ENCODE assay signal across 31 mouse cellular contexts in the genomic region with DNA sequence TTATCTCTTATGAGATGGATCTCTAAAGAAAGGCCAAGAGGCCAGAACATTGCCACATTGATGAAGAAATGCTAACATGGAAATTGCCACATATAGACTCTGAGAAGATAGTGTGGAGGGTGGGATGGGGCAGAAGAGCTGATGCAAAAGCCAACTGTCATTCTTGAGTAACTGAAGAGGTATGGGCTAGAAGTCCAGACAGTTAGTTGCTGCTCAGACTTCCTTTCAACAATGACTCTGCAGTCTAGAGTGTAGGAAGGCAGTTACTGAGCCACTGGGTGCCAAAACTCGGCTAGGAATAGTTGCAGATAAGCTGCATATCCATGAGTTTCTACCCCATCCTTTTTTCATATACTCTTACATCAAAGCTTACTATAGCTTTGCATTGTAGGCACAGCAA.
DNase-seq lines count a peak whose midpoint lies in the region; ATAC-seq and TF ChIP-seq lines count a peak whose summit lies in the region.
"Had no signal": no experiment of that assay in that cellular context is flagged by ENCODE, and none has a peak within 500 bp of the region (broad histone marks: within the 10 kb centered on the region; RNA-seq: fewer than 3 reads in every experiment).

No protein-coding gene starts in this region.

- no peak for TF ChIP-seq POLR2A in lung, adult 2 months (IDR thresholded peaks at IDR 0.05; ENCODE audit: borderline replicate concordance, extremely low read depth, low read depth, low read length)

- H3K4me3 ChIP-seq in lung, adult 2 months (replicated peaks; ENCODE audit: extremely low read depth, low read depth, low read length): no peak overlapping the region
- H3K4me3 ChIP-seq: embryonic facial prominence, embryonic 12.5 days; gastrocnemius, adult 2 months; heart, embryonic 13.5 days; hindbrain, embryonic 10.5 days; kidney, embryonic 15.5 days; layer of hippocampus, adult 2 months; left cerebral cortex, adult 2 months; limb, embryonic 12.5 days; lung, embryonic 15.5 days; neural tube, embryonic 15.5 days had no signal

- DNase-seq in lung, postnatal 36 days: peak; percentile 14
- no peak for DNase-seq in lung, adult 2 months
- no peak for DNase-seq in urinary bladder, postnatal 14 days (ENCODE audit: low spot score)
- DNase-seq in gastrocnemius, postnatal 4 days (ENCODE audit: low spot score in 2 of 2): no peak
- DNase-seq: adrenal gland, postnatal 10 days; cerebellum, adult 9-10 months; cerebellum, postnatal 36 days; embryo, embryonic 11 days; gastrocnemius, adult 2 months; gastrocnemius, postnatal 36 days; heart, postnatal 10 days; kidney, adult 18-20 months; kidney, postnatal 25 days; midbrain, embryonic 14.5 days; right cerebral cortex, postnatal 4 days; thymus, adult 18-20 months; thymus, postnatal 36 days had no signal

- no peaks in the 10 kb centered on the region for H3K4me1 ChIP-seq in lung, adult 2 months (ENCODE audit: control insufficient read depth, insufficient read depth, low read length)
- H3K4me1 ChIP-seq: embryonic facial prominence, embryonic 12.5 days; heart, embryonic 13.5 days; hindbrain, embryonic 10.5 days; kidney, embryonic 15.5 days; limb, embryonic 12.5 days; lung, embryonic 15.5 days; neural tube, embryonic 15.5 days had no signal

- WGBS in lung, adult 2 months: 31% methylated on average over 1 of the region's 1 CpGs

- peak; percentile 100 for ATAC-seq in granulocyte monocyte progenitor cell, adult 5-6 weeks (replicated peaks; ENCODE audit: poor library complexity, severe bottlenecking)
- ATAC-seq in megakaryocyte-erythroid progenitor cell, adult 5-6 weeks (replicated peaks; ENCODE audit: low FRiP score, low TSS enrichment, poor library complexity, severe bottlenecking): 0 out of 2 replicates have a peak, but pooled peaks have one; percentile 57
- ATAC-seq: forebrain, embryonic 14.5 days; hindbrain, embryonic 16.5 days; Patski had no signal

- no peak for TF ChIP-seq CTCF in lung, adult 2 months (IDR thresholded peaks at IDR 0.05; ENCODE audit: insufficient read depth, low read length)
